Mouse (Mus musculus): Measurements from ENCODE around the gene Mark2.

Gene Mark2

DNA sequence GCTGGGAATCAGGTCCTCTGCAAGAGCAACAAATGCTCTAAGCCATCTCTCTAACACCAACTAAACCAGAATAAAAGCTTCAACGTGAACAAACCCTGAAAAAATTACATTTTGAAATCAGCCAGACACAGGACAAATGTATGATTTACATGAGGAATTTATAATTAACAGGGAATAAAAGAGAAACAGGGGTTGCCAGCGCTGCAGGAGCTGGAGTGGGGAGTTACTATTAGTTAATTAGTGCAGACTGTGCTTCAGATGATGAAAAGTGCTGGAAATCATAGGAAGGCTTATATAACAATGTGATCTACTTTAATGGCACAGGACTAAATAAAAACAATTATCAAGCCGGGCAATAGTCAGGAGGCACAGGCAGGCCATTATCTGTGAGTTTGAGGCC lies 20.3 kb downstream of the Mark2 start:
- DNase-seq = no peak

DNA sequence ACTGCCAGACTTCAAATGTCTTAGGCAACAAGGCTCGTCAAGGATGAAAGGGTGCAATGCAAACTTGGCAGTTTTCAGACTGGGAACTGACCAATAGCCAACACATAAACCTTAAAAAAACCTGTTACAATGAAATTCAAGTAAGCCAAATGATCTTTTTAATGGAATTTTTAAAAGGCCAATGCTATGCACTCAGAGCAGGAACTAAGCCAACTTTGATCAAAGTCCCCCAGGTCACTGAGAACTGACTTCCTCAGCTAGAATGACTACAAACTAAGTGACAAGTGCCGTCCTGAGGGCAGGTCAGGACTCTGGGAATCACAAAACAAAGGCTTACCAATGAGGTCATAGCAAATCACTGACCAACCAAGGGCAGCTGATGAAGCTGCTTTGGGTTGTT lies 21.5 kb downstream of the Mark2 start:
- no peak for DNase-seq

DNA sequence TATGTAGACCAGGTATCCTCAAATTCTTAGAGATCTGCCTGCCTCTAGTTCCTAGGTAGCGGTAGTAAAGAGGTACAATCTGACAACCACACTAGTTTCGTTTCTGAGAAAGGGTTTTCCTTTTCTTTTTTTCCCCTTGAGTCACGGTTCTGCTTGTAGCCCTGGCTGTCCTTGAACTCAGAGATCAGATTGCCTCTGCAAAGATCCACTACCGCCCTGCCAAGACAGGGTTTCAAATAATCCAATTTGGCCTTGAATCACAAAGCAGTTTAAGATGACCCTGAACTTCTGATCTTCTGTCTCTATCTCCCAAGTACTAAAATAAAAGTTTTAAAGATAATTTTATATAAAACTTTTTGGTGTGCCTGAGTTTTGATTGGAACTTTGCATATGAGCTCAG lies 23.9 kb downstream of the Mark2 start:
- DNase-seq = no peak

- no peak for DNase-seq
Observed at GRCm38 (mm10) chr19:7316822-7317221, 24.8 kb downstream of the Mark2 start.

- DNase-seq = no peak
Observed at GRCm38 (mm10) chr19:7315587-7315984, 26.1 kb downstream of the Mark2 start.

DNA sequence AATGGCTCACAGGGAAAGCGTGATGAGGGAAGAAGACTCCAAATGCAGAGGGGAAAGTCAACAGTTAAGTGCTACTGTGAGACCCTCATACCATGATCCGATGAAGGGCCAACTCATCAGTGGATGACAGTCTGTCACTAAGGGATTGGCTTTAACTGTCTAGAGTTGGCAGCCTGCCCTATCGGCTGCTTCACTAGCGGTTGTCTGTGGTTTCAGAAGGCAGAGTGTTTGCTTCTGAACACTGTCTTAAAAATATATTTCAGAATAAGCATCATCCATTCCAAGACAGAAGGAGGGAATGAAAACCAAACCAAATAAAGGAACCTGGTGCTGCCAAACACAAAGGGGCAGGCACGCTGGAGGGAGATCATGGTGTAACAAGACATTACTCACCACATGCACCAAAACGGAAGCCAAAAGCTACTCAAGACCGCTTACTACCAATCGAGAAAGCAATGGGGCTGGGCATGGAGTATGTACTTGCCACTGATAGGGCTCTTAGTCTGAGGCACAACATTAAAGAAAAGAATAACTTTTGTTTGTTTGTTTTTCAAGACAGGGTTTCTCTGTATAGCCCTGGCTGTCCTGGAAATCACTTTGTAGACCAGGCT lies 26.6 kb downstream of the Mark2 start:
- peak; percentile 39 for DNase-seq

- no peak for DNase-seq
Observed at GRCm38 (mm10) chr19:7313660-7314059, 28.0 kb downstream of the Mark2 start.

GRCm38 (mm10) chr19:7311306-7311705 lies 30.4 kb downstream of the Mark2 start:
- peak; percentile 70 for DNase-seq

- DNase-seq = peak; percentile 47
Observed at GRCm38 (mm10) chr19:7310704-7311103, 31.0 kb downstream of the Mark2 start.

DNA sequence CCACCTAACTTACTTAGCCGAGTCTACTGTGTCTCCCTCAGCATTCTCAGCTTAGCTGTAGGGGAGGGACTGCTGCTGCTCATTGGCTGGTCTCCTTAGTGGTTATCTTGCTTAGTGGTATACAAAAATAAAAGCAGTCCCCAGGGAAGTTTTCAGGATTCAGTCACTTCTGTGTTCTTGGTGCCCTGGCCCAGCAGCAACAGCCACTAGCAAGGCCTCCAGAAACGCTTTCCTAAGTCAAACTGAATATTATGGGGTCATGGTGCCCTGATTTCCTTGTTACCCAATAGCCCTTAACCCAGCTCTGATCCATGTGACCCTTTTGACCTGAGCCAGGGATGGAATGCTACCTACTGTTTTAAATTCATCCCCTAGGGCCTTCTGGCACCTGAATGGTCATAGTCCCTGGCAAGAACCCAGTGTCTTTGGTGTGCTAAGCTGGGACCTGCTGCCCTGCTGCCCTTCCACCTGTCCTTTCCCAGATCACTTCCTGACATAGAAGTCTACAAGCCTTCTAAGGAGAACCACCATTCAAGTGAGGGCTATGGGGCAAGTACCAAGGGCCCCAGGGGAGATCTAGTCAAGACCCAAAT lies 31.8 kb downstream of the Mark2 start:
- DNase-seq = peak; percentile 45

DNA sequence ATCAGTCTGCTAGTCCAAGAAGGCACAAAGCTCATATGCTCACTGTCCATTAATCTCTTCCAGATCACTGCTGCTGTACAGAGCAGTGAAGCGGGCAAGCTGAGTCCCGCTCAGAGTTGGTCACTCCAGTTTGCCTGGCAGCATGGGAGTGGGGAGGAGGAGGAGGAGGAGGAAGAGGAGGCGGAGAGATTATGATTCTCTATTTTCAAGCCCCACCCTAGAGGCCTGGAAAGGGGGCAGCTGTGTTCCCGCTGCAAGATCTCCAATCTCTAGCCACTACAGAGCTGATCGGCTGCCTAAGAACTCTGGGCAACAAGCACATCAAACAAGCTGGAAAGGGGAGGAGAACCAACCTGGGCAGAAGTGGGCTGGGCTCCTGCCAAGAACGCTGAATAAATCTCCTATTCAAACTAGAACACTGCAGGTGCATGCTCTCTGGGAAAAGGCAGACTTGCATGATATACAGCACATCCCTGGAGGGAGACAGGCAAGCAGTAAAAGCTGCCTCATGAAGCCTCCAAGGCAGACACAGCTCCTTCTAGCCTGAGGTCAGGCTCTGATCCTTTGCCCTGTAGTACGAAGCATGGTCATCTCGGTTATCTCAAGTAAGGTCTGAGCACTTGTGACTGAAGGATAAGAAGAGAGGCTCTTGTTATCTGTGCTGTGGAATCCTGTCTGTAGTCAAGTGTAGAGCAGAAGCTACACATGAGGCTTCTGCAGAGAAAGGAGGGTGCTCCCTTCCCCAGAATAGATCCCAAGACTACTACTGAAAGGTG lies 33.5 kb downstream of the Mark2 start:
- no peak for DNase-seq

DNA sequence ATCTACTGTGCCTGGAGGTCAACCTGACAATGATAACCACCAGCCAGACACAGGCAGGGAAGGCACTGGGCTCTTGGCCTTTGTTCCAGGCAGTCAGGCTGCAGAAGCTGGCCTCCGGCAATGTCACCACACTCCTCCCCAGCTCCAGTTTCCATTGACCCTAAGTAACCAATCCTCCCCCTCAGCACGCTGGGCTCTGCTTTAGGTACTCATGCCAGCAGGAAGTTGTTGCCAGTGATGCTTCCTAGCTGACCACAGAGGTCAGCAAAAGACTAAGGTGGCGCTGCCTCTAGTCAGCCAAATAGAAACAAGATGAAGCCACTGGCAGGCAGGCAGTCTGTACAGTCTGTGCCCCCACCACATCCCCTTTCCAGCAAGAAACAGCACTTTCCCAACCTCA lies 34.7 kb downstream of the Mark2 start:
- no peak for DNase-seq

DNA sequence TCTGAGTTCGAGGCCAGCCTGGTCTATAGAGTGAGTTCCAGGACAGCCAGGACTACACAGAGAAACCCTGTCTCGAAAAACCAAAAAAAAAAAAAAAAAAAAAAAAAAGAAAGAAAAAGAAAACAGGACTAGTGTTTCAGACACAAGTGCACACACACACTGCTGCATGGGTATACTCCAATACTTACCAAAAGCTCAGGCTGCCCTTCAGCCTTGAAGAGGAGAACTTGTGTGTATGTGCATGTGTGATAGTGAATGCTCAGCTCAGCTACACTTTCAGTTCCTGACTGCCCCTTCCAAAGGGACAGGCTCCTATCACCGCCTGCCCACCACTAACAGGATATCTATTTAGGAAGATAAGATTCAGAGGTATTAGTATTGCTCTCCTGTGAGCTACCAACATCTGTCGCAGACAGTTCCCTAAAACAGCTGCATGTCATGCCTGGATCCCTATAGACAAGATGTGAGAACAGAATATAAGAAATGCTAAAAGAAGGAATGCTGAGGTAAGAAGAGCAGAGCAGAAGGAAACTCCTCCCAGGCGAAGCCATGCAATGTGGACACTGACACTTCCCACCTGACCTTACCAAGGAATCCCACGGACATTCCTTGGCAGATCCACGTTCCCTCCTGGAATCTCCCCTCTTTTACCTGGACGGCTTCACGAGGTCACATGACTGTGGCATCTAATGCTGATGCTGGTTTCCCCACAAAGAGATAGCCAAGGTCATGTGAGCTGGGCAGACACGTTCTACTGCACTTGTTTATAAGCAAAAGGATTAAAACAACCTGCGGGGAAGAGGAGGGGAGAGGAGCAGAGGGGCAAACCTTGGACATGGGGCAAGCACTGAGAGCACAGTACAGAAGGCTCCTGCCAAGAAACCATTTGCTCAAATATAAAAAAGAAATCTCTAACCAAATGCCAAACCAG lies 36.0 kb downstream of the Mark2 start:
- no peak for DNase-seq

DNA sequence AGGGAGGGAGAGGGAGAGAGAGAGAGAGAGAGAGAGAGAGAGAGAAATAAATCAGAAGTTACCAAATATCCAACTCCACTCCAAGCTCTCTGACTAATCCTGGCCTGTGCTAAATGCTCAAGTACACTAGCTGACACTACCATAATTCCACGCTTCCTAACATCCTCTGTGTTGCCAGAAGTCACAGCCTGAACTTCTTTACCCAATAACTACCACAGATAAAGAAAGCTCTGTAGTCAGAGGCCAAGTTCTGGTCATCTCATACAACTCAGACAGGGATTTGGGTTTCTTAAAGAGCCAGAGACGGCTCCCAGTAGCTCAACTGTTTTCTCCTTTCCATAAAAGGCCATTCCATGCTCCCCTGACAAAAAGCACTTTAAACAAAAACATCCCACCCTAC lies 36.9 kb downstream of the Mark2 start:
- no peak for DNase-seq

DNA sequence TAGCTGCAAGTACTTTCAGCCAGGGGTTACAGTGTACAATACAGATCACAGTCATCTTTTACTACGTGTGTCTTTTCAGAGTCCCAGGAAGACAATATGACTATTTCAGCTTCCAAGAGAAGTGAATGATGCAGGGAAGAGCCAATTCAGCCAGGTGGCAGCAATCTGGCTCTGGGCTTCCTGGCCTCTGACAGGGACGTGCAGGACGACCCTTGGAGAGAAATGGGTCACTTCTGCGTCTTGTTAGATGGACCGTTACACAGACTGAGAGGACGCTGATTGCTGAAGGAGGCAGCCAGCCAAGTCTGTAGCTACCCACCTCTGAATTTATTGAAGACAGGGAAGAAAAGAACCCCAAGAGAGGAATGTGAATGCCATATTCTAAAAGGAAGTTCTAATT lies 37.9 kb downstream of the Mark2 start:
- no peak for DNase-seq

- no peak for DNase-seq
Observed at GRCm38 (mm10) chr19:7302493-7302797, 39.2 kb downstream of the Mark2 start.

DNA sequence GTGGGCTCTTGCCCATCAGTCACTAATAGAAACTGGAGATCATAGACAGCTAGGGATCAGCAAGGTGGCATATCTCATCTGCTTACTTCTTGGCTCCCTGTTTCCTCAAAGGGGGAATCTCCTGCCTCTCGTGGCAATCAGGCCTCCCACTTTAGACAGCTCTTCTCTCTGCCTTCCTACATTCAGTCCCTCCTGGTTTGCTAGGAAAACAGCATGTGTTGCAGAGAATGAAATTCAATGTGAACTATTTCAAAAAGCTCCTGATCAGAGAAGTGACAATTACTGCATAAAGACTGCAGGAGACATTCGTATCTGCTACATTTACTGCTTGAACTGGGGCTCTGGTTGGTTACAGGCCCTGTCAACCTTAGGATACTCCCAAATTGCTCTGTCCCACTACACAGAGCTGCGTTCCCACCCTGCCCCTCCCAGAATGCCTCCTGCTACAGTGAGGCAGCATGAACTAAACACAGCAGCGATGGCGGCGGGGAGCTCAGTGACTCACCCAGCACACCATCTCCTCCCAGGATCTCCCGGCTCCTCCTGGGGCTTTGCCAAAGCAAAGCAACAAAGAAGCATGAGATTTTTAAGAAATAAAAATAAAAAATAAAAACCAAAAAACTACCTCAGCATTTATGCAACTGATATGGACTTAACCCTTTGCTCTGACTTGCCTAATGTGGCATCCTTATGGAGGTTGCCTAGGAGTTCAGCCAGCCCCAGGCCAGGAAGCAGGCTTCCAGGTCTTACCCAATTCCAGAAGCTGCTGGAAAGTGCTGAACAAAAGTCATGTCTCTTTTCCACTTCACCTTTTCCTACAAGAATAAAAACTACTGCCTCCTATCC lies 39.8 kb downstream of the Mark2 start:
- DNase-seq = no peak

- no peak for DNase-seq
Observed at GRCm38 (mm10) chr19:7300078-7300477, 41.6 kb downstream of the Mark2 start.

DNA sequence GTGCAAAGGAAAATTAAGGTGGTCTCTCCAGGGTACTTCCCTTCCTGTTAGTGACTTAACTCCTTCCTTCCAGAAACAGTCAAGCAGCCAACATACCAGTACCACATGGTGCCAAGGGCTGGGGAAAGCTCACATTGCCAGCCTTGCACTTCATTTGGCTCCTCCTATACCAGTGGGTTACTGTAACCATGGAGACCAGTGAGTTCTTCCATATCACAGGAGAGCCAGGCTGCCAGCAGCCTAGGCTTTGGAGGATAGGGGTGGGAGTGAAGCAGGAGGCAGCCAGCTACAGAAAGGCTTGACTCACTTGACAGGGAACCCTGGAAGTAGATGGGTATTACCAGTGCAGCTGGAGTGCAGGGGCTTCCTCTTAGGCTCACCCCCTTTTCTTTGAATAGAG lies 42.6 kb downstream of the Mark2 start:
- DNase-seq = no peak

GRCm38 (mm10) chr19:7295959-7296358 lies 45.7 kb downstream of the Mark2 start:
- no peak for DNase-seq

- no peak for DNase-seq
Observed at GRCm38 (mm10) chr19:7295071-7295658, 46.5 kb downstream of the Mark2 start.

Data from cerebellum, adult 8-10 months (tissue).